Comparison of ENCODE assay signal across 29 mouse cellular contexts in the genomic region with DNA sequence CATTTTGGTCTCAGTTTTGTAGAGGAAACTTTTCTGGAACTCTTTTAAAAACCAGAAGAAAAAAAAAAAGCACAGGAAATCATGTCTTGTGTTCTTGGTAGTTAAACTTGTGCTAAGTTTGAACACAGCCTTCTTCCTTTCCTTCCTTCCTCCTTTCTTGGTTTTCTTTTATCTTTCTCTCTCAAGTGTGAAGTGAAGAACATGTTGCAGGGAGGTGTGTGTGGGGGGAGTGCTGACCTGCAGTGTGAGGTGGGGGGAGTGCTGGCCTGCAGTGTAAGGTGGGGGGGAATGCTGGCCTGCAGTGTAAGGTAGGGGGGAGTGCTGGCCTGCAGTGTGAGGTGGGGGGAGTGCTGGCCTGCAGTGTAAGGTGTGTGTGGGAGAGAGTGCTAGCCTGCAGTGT. TPM values are rescaled to one million over a fixed set of nuclear protein-coding genes. Genes with fewer than 3 reads are reported as not detected.
DNase-seq lines count a peak whose midpoint lies in the region; ATAC-seq and TF ChIP-seq lines count a peak whose summit lies in the region.
"Had no signal": no experiment of that assay in that cellular context is flagged by ENCODE, and none has a peak within 500 bp of the region (broad histone marks: within the 10 kb centered on the region; RNA-seq: fewer than 3 reads in every experiment).

No protein-coding gene starts in this region.

- no peak for TF ChIP-seq RAD21 in CH12.LX (IDR thresholded peaks at IDR 0.05; ENCODE audit: low read depth, low read length)

- no peak for TF ChIP-seq CTCF in CH12.LX (conservative IDR thresholded peaks at IDR 0.05 in 1 of 2, IDR thresholded peaks at IDR 0.05 in 1 of 2; ENCODE audit: low read depth in 2 of 2, low read length in 2 of 2)
- TF ChIP-seq CTCF in bone marrow, adult 2 months (IDR thresholded peaks at IDR 0.05; ENCODE audit: control insufficient read depth, insufficient read depth, low read length): no peak

- ATAC-seq in megakaryocyte, adult 5-6 weeks (ENCODE audit: poor library complexity, severe bottlenecking): no peak
- no peak for ATAC-seq in hindbrain, embryonic 12.5 days (ENCODE audit: low FRiP score)
- ATAC-seq: activated CD4-positive, CD25-positive, alpha-beta regulatory T cell, adult 4 months; forebrain, embryonic 14.5 days; forebrain, embryonic 16.5 days; Patski had no signal

- H3K9me3 ChIP-seq in megakaryocyte, embryonic 14.5 days: no peaks in the 10 kb centered on the region
- H3K9me3 ChIP-seq in CH12.LX (replicated peaks; ENCODE audit: low read length): no peaks in the 10 kb centered on the region
- no peaks in the 10 kb centered on the region for H3K9me3 ChIP-seq in hindbrain, embryonic 12.5 days (replicated peaks)
- H3K9me3 ChIP-seq: embryonic facial prominence, embryonic 13.5 days; embryonic facial prominence, embryonic 15.5 days; forebrain, embryonic 10.5 days; forebrain, embryonic 12.5 days had no signal

- H3K36me3 ChIP-seq in megakaryocyte, embryonic 14.5 days (replicated peaks; ENCODE audit: low read length): no peaks in the 10 kb centered on the region
- H3K36me3 ChIP-seq in CH12.LX (replicated peaks in 1 of 2; ENCODE audit: control insufficient read depth in 1 of 2, insufficient read depth in 1 of 2, low read length in 1 of 2): no peaks in the 10 kb centered on the region
- no peaks in the 10 kb centered on the region for H3K36me3 ChIP-seq in hindbrain, embryonic 12.5 days
- H3K36me3 ChIP-seq: embryonic facial prominence, embryonic 13.5 days; embryonic facial prominence, embryonic 15.5 days; forebrain, embryonic 10.5 days; forebrain, embryonic 12.5 days; G1E had no signal

- H3K4me3 ChIP-seq in megakaryocyte, embryonic 14.5 days (replicated peaks): peak overlapping the region; percentile 72
- peak overlapping the region in 1 of 3 experiments; percentile 52 for H3K4me3 ChIP-seq in CH12.LX (replicated peaks in 1 of 3; ENCODE audit: low read depth in 2 of 3, low read length in 2 of 3, poor library complexity in 1 of 3)
- H3K4me3 ChIP-seq in bone marrow, adult 2 months (replicated peaks; ENCODE audit: control insufficient read depth, low read depth, low read length): no peak overlapping the region
- no peak overlapping the region for H3K4me3 ChIP-seq in hindbrain, embryonic 12.5 days
- H3K4me3 ChIP-seq: embryonic facial prominence, embryonic 13.5 days; embryonic facial prominence, embryonic 15.5 days; erythroblast, embryonic 14.5 days; forebrain, embryonic 10.5 days; forebrain, embryonic 12.5 days had no signal

- dilution Hi-C loops in CH12.LX (cut with MboI; ENCODE audit: extremely low pct_ligation_motif_present, extremely low pct_unique_long_range_greater_than_20kb, low sequenced_read_pairs): no loop called here

- no peak overlapping the region for H3K4me2 ChIP-seq in CH12.LX (ENCODE audit: insufficient read depth, low read depth, poor library complexity, severe bottlenecking)
- no peak overlapping the region for H3K4me2 ChIP-seq in hindbrain, embryonic 12.5 days (replicated peaks)
- H3K4me2 ChIP-seq: embryonic facial prominence, embryonic 13.5 days; embryonic facial prominence, embryonic 15.5 days; forebrain, embryonic 12.5 days had no signal

- peaks cover 93% of the 10 kb centered on the region for H3K4me1 ChIP-seq in megakaryocyte, embryonic 14.5 days
- H3K4me1 ChIP-seq in CH12.LX (ENCODE audit: control insufficient read depth in 1 of 2, insufficient read depth in 2 of 2): peaks cover 42 to 82% of the 10 kb centered on the region in 2 experiments
- peaks cover 10% of the 10 kb centered on the region for H3K4me1 ChIP-seq in bone marrow, adult 2 months (ENCODE audit: control insufficient read depth, insufficient read depth, low read length)
- no peaks in the 10 kb centered on the region for H3K4me1 ChIP-seq in hindbrain, embryonic 12.5 days
- H3K4me1 ChIP-seq: forebrain, embryonic 12.5 days had no signal

- peaks cover 22% of the 10 kb centered on the region for H3K27me3 ChIP-seq in megakaryocyte, embryonic 14.5 days (replicated peaks)
- peaks cover 4% of the 10 kb centered on the region for H3K27me3 ChIP-seq in CH12.LX (replicated peaks)
- H3K27me3 ChIP-seq in hindbrain, embryonic 12.5 days: peaks cover 5% of the 10 kb centered on the region; the same call in 1 of the 2 replicates
- H3K27me3 ChIP-seq: embryonic facial prominence, embryonic 13.5 days; embryonic facial prominence, embryonic 15.5 days had no signal

- peak; percentile 57 for DNase-seq in spleen, postnatal 36 days (ENCODE audit: low spot score in 2 of 2)
- no peak for DNase-seq in spleen, adult 12 weeks (ENCODE audit: low spot score)
- no peak for DNase-seq in CH12.LX (ENCODE audit: extremely low read depth)
- no peak for DNase-seq in layer of hippocampus, adult 9-10 months (ENCODE audit: low spot score)
- DNase-seq: adrenal gland, adult 8-10 months; adrenal gland, postnatal 14 days; adrenal gland, postnatal 36 days; cerebellum, adult 11 months; cerebellum, adult 18-20 months; cerebellum, adult 8-10 months; cerebellum, adult 9-11 months; cerebellum, postnatal 14 days; cerebellum, postnatal 36 days; embryo, embryonic 11 days had no signal

- no peak for TF ChIP-seq POLR2A in CH12.LX (IDR thresholded peaks at IDR 0.05; ENCODE audit: low read depth, low read length)
- no peak for TF ChIP-seq POLR2A in bone marrow, adult 2 months (IDR thresholded peaks at IDR 0.05; ENCODE audit: borderline replicate concordance, control insufficient read depth, low read depth, low read length)

- no peak overlapping the region for H3K9ac ChIP-seq in CH12.LX (ENCODE audit: insufficient read depth, low read depth)
- no peak overlapping the region for H3K9ac ChIP-seq in hindbrain, embryonic 12.5 days
- H3K9ac ChIP-seq: embryonic facial prominence, embryonic 13.5 days; embryonic facial prominence, embryonic 15.5 days; forebrain, embryonic 12.5 days had no signal

- in situ Hi-C loops in CH12.LX (cut with MboI; ENCODE audit: low pct_ligation_motif_present, low pct_unique_long_range_greater_than_20kb, low sequenced_read_pairs): no loop called here

- H3K27ac ChIP-seq in CH12.LX (ENCODE audit: insufficient read depth, low read depth): peak overlapping the region; percentile 19; the same call in 1 of the 2 replicates
- peak overlapping the region; percentile 37 for H3K27ac ChIP-seq in bone marrow, adult 2 months (ENCODE audit: control insufficient read depth, insufficient read depth, low read depth, low read length, poor library complexity)
- no peak overlapping the region for H3K27ac ChIP-seq in hindbrain, embryonic 12.5 days
- H3K27ac ChIP-seq: embryonic facial prominence, embryonic 13.5 days; embryonic facial prominence, embryonic 15.5 days; forebrain, embryonic 10.5 days; forebrain, embryonic 12.5 days had no signal

- TF ChIP-seq EP300 in CH12.LX (IDR thresholded peaks at IDR 0.05; ENCODE audit: low read length): peak; percentile 38; the same call in 1 of the 2 replicates

- H3K79me2 ChIP-seq in CH12.LX (replicated peaks; ENCODE audit: control insufficient read depth, extremely low read depth, insufficient read depth, poor library complexity, severe bottlenecking): no peaks in the 10 kb centered on the region

TF ChIP-seq in CH12.LX, 34 proteins besides CTCF, POLR2A, EP300 and RAD21:
- no peak for TF ChIP-seq UBTF (IDR thresholded peaks at IDR 0.05; ENCODE audit: low read depth, low read length)
- peak; percentile 36; the same call in 1 of the 2 replicates for TF ChIP-seq MEF2A (IDR thresholded peaks at IDR 0.05; ENCODE audit: borderline replicate concordance, low read depth, low read length)
- peak; percentile 23; the same call in 1 of the 2 replicates for TF ChIP-seq IRF4 (IDR thresholded peaks at IDR 0.05; ENCODE audit: low read depth, low read length)
- TF ChIP-seq ZNF384 (IDR thresholded peaks at IDR 0.05; ENCODE audit: low read depth, low read length): peak; percentile 90
- no peak for TF ChIP-seq KAT2A (IDR thresholded peaks at IDR 0.05; ENCODE audit: insufficient replicate concordance, low read length)

RNA-seq across cellular contexts. Expression of gene Irf8, which starts 28.5 kb away (rescaled TPM):
- 14.6 and 50.7 TPM in 2 replicates for polyA plus RNA-seq in megakaryocyte, embryonic 14.5 days (2012; ENCODE audit: insufficient read depth, low replicate concordance)
- 167 and 175 TPM in 2 replicates for total RNA-seq in megakaryocyte, adult 5-6 weeks (2015)
- 282 and 289 TPM in 2 replicates for total RNA-seq in megakaryocyte, adult 5-6 weeks (2017)
- total RNA-seq in CH12.LX (2012; rRNA removed): 16.3 and 17.7 TPM in 2 replicates
- 11.2 and 13.3 TPM in 2 replicates for total RNA-seq in CH12.LX (2014; rRNA removed)
- polyA plus RNA-seq in CH12.LX (2012; ENCODE audit: insufficient read length, low read depth): 34.3 and 37.4 TPM in 2 replicates
- 32.8 and 80.9 TPM in 2 replicates for polyA plus RNA-seq in bone marrow, adult 2 months (2011; ENCODE audit: insufficient read depth, insufficient read length, low replicate concordance, missing spikeins)
- 3.7 and 4.6 TPM in 2 replicates for polyA plus RNA-seq in hindbrain, embryonic 12.5 days (2016; fragmentation: Nextera tagmentation; extraction: Ambion mirVana)
- polyA plus RNA-seq: C2C12 had no signal

Comparison
In these comparisons a context has a peak if more than half of its experiments do, and no peak if none do; other contexts are left out.
1. DNase-seq: peak in spleen, postnatal 36 days (2 of 2); none in spleen, adult 12 weeks (single experiment), CH12.LX (single experiment) and layer of hippocampus, adult 9-10 months (single experiment).